Mouse (Mus musculus) limb, embryonic 14.5 days (tissue): ENCODE data around the gene Ppp1r27. TPM values are rescaled to one million over a fixed set of nuclear protein-coding genes. Genes with fewer than 3 reads are reported as not detected.

Experiments used
- ATAC-seq: fragments of 200-750 bp; cut with Nextera tagmentation; 2 replicates; pipeline ENCODE4 v1.8.0; 2017; ENCODE audit warnings: low read depth, moderate number of reproducible peaks, moderate TSS enrichment; ENCODE audit not compliant: low FRiP score
- DNase-seq: peaks from one replicate; pipeline ENCODE4 v3.0.0-alpha.2; 2015; ENCODE audit warnings: low spot score
- H3K27ac ChIP-seq: fragments of 300-500 bp; sonication (generic); replicated peaks from 2 replicates; pipeline ENCODE4 v1.5.1; 2014; ENCODE audit warnings: low read depth, mild to moderate bottlenecking, low read length, moderate library complexity, mixed read lengths
- H3K27me3 ChIP-seq: fragments of 300-500 bp; sonication (generic); 2 replicates; pipeline ENCODE4 v1.6.1; 2014; ENCODE audit warnings: low read length, mixed read lengths; ENCODE audit not compliant: control insufficient read depth, insufficient read depth
- H3K36me3 ChIP-seq: fragments of 300-500 bp; sonication (generic); 2 replicates; pipeline ENCODE4 v1.6.1; 2014; ENCODE audit warnings: mild to moderate bottlenecking, low read length, moderate library complexity, mixed read lengths; ENCODE audit not compliant: control insufficient read depth, insufficient read depth
- H3K4me1 ChIP-seq: fragments of 300-500 bp; sonication (generic); 2 replicates; pipeline ENCODE4 v1.6.1; 2014; ENCODE audit warnings: antibody characterized with exemption, low read length, mixed read lengths; ENCODE audit not compliant: control insufficient read depth, insufficient read depth
- H3K4me2 ChIP-seq: fragments of 300-500 bp; sonication (generic); replicated peaks from 2 replicates; pipeline ENCODE4 v1.6.1; 2014; ENCODE audit warnings: low read depth, mild to moderate bottlenecking, low read length, moderate library complexity; ENCODE audit not compliant: severe bottlenecking
- H3K4me3 ChIP-seq: fragments of 300-500 bp; sonication (generic); replicated peaks from 2 replicates; pipeline ENCODE4 v1.5.1; 2014; ENCODE audit warnings: low read length
- H3K9ac ChIP-seq: fragments of 300-500 bp; sonication (generic); 2 replicates; pipeline ENCODE4 v1.6.1; 2014; ENCODE audit warnings: mild to moderate bottlenecking, low read depth, low read length, moderate library complexity; ENCODE audit not compliant: severe bottlenecking
- H3K9me3 ChIP-seq: fragments of 300-500 bp; sonication (generic); 2 replicates; pipeline ENCODE4 v1.6.1; 2016; ENCODE audit warnings: low read length; ENCODE audit not compliant: control insufficient read depth
- POLR2A ChIP-seq: fragments of 200-500 bp; IDR thresholded peaks from 2 replicates; pipeline ENCODE4 v1.8.0; 2012; ENCODE audit warnings: inconsistent platforms, mild to moderate bottlenecking, moderate library complexity, borderline replicate concordance; ENCODE audit not compliant: insufficient read depth, insufficient read length; ENCODE audit errors: extremely low read depth
- WGBS: fragments of 180-500 bp; shearing (Covaris S2); extraction: QIAGEN DNeasy Blood & Tissue Kit; methylation state at CpG from one replicate; pipeline ENCODE4 v1.1.7; 2014; 5-methylcytosine and 5-hydroxymethylcytosine counted together
- polyA plus RNA-seq, 2 experiments: library from polyadenylated mRNA; depleted of rRNA in 1 of 2; stranded (reverse) in 1 of 2; unstranded in 1 of 2; fragments of >200 nt; fragmentation: Nextera tagmentation in 1 of 2; extraction: Ambion mirVana in 1 of 2; gene quantifications; 2 replicates each; pipeline versions ENCODE4 v1.2.1 to v1.2.3; 2012 to 2014

Gene Ppp1r27
- polyA plus RNA-seq, 2 experiments: 3.3 to 3.7 TPM

DNA sequence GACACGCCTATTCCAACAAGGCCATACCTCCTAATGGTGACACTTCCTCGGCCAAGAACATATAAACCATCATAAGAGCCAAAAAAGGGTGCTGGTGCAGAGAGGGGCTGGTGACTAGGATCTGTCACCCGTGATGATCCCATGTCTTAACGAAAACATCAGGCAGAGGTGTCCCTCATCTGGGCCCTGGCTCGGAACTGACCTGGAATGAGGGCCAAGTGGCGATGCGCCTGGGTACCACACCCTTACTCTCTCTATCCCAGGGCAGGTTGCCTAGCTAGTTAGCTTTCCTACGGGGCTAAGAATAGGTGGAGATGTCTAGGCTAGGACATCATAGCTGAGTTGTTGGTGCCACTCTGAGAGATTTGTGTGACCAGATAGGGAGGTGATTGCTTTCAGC is 16.8 kb downstream of the Ppp1r27 start:
- H3K27me3 ChIP-seq: peaks cover 33% of the 10 kb centered on the region
- H3K4me1 ChIP-seq: peaks cover 17% of the 10 kb centered on the region
- H3K4me2 ChIP-seq: no peak overlapping the region
- no peak overlapping the region for H3K27ac ChIP-seq
- no peak overlapping the region for H3K4me3 ChIP-seq
- DNase-seq (no peak), ATAC-seq (no peak)
- no peaks in the 10 kb centered on the region for H3K36me3 ChIP-seq
- TF ChIP-seq POLR2A: no peak
- H3K9me3 ChIP-seq: no peaks in the 10 kb centered on the region
- H3K9ac ChIP-seq: no peak overlapping the region
- 78% methylated on average over 8 of the region's 8 CpGs for WGBS

DNA sequence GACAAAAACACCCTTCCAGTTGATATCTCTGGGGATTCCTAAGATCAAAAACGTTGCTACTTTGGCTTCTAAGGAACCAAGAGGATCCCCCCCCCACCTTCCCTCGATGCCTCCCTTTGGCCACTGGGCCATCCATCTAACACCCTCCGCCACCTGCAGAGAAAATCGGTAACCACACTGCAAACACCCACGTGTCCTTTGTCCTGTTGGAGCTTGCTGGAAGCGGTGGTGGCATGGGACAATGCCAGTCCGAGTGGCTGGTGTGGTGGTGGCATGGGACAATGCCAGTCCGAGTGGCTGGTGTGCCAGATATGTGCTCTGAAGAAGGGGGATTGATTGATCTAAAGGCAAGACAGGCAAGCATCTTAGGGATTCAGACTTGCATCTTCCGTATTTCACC is 19.3 kb downstream of the Ppp1r27 start:
- DNase-seq: no peak
- Histone ChIP-seq H3K4me1 (peaks cover 8% of the 10 kb centered on the region; the same call in 1 of the 2 replicates), H3K27ac (no peak overlapping the region), H3K4me3 (peak overlapping the region; percentile 49; the same call in 1 of the 2 replicates), H3K27me3 (peaks cover 42% of the 10 kb centered on the region), H3K36me3 (no peaks in the 10 kb centered on the region), H3K9me3 (no peaks in the 10 kb centered on the region), H3K9ac (0 out of 2 replicates have a peak overlapping the region, but pooled peaks have one; percentile 68), H3K4me2 (peak overlapping the region; percentile 91; the same call in 1 of the 2 replicates)
- TF ChIP-seq POLR2A: no peak
- no peak for ATAC-seq
- 29% methylated on average over 9 of the region's 9 CpGs for WGBS

DNA sequence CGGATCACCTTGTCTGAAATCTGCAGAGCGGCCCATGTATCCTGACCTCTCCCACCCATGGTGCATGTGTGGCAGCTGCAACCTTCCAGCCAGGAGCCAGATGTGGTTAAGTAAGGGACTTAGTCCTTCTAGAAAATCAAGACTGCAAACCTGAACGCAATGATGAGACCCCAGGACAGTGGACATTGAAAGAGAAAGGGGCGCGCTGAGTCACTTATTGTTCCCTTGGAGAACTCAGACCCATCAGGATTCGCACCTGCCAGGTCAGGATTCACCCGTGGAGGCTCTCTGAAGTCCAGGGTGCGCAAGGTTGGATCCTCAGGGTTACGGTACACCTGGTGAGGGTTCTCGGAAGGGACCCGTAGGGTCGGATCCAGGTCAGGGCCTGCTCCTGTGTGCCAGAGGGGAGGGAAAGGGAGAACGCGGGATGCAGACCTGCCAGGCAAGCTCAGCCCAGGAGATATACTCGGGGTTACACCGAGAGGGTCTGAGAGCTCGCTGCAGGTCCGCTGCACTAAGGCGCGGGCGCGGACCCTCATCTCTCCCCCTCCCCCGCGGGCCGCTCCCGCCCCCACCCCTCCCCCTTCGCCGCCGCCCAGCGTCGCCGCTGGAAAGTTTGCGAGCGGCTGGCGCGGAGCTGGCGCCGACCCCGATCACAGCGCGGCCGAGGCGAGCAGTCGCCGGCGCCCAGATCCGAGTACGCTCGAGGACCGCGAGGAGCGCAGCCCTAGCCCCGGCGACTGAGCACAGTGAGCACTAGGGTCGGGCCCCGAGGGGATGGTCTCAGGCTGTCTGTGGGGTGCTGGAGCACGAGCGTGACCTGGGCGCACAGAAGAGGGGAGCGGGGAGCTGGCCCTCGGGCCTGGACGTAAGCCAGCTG is 20.6 kb downstream of the Ppp1r27 start, which contains the start of gene Gcgr:
Gene Gcgr, plus strand, starts transcription at position 615 of the 880 bp plus-strand sequence.
- H3K4me3 ChIP-seq: peak within 1 kb of the TSS; percentile 49

DNA sequence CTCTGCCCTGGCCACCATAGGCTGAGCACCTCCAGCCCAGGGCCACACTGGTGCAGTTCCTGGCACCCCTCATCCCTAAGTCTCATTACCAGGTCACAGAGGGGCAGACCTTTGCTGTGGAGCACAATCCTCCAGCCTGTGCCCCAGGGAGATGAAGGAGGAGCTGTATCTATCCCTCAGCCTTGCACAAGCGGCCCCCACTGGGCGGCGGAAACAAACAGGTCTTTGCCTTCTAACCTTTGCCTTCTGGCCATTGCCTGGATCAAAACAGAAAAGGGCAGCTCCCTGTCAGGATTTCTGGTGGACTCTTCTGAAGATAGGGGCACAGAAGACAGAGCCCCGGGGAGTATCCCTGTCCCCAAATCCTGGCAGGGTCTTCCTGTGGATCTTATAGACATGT is 22.0 kb downstream of the Ppp1r27 start:
- H3K9ac ChIP-seq: no peak overlapping the region
- H3K4me3 ChIP-seq: no peak overlapping the region
- no peak for TF ChIP-seq POLR2A
- no peak overlapping the region for H3K4me2 ChIP-seq
- peaks cover 8% of the 10 kb centered on the region; the same call in 1 of the 2 replicates for H3K4me1 ChIP-seq
- ATAC-seq: no peak
- peaks cover 42% of the 10 kb centered on the region for H3K27me3 ChIP-seq
- no peaks in the 10 kb centered on the region for H3K36me3 ChIP-seq
- 58% methylated on average over 4 of the region's 4 CpGs for WGBS
- H3K27ac ChIP-seq: no peak overlapping the region
- H3K9me3 ChIP-seq: no peaks in the 10 kb centered on the region
- DNase-seq: no peak

More for the DNA sequence above, 20.6 kb downstream of the Ppp1r27 start, which contains the start of gene Gcgr:
- Histone ChIP-seq H3K27ac (no peak within 1 kb of the TSS), H3K4me1 (peaks cover 8% of the 10 kb centered on the region; the same call in 1 of the 2 replicates), H3K9ac (peak within 1 kb of the TSS; percentile 68), H3K4me2 (peak within 1 kb of the TSS; percentile 91), H3K9me3 (no peaks in the 10 kb centered on the region), H3K36me3 (no peaks in the 10 kb centered on the region), H3K27me3 (peaks cover 42% of the 10 kb centered on the region)
- 9% methylated on average over 34 of the region's 62 CpGs for WGBS
- no peak for TF ChIP-seq POLR2A
- DNase-seq (no peak), ATAC-seq (peak; percentile 32; the same call in 1 of the 2 replicates)

DNA sequence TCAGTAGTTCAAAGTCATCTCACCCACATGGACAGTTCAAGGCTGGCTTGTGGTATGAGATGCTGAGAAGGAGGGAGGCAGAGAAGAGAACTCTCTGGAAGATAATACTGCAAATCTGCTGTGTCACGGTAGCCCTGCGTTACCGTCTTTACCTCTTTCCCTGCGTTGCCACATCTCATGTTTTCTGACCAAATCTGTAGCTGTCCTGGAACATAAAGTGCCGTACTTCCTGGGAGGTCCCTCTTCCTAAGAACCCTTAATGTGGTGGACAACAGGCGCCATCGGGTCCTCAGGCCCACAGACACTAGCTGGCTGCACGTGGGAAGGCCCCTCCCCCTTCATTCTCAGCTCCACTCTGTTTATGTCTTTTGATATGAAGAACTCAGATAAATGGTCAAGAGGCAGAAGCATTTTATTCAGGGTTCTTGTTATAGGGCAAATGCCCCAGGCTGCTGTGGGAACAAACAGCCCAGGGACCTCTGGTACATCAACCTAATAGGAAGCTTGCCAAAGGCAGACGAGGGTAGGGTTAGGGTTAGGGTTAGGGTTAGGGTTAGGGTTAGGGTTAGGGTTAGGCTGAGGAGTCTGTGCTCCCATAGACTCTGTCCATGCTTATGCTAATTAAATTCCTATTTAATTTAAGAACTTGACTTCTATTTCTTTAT is 23.1 kb downstream of the Ppp1r27 start:
- no peaks in the 10 kb centered on the region for H3K9me3 ChIP-seq
- no peak overlapping the region for H3K27ac ChIP-seq
- H3K9ac ChIP-seq: no peak overlapping the region
- peaks cover 42% of the 10 kb centered on the region for H3K27me3 ChIP-seq
- no peak for TF ChIP-seq POLR2A
- no peak overlapping the region for H3K4me2 ChIP-seq
- no peak overlapping the region for H3K4me3 ChIP-seq
- no peak for DNase-seq
- no peak for ATAC-seq
- peaks cover 8% of the 10 kb centered on the region; the same call in 1 of the 2 replicates for H3K4me1 ChIP-seq
- WGBS: 72% methylated on average over 9 of the region's 9 CpGs
- H3K36me3 ChIP-seq: no peaks in the 10 kb centered on the region
